In the genomic region with DNA sequence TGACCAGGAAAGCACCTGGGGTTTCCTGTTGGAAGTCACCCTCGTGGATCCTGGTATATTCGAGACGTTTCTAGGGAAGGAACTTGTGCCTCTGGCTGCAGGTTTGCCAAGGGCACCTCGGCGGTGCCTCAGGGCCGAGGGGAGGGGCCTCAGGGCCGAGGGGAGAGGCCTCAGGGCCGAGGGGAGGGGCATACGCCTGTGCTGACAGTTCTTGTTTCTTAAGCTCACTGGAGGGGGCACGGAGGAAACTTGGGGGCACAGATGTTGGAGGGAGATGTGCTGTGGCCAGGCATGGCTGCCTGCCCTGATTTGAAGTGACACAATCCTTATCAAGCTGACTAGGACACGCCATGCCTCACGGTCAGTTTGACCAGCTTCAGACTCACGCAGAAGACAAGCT, we compare ENCODE assay signal across 11 mouse cellular contexts. TPM values are rescaled to one million over a fixed set of nuclear protein-coding genes. Genes with fewer than 3 reads are reported as not detected.
DNase-seq lines count a peak whose midpoint lies in the region.
"Had no signal": no experiment of that assay in that cellular context is flagged by ENCODE, and none has a peak within 500 bp of the region (broad histone marks: within the 10 kb centered on the region; RNA-seq: fewer than 3 reads in every experiment).

No protein-coding gene starts in this region.

- no peaks in the 10 kb centered on the region; the same call in 1 of the 2 replicates for H3K27me3 ChIP-seq in splenic B cell, adult 2 months (ENCODE audit: control insufficient read depth, insufficient read depth, low read length, poor library complexity, severe bottlenecking)
- H3K27me3 ChIP-seq: neural tube, embryonic 12.5 days had no signal

- H3K36me3 ChIP-seq in splenic B cell, adult 2 months (ENCODE audit: control insufficient read depth, insufficient read depth, low read length, poor library complexity, severe bottlenecking) = no peaks in the 10 kb centered on the region
- H3K36me3 ChIP-seq: neural tube, embryonic 12.5 days had no signal

- DNase-seq in thymus, postnatal 0 days (ENCODE audit: low spot score) = peak; percentile 33
- DNase-seq in thymus, postnatal 10 days (ENCODE audit: low spot score in 2 of 2) = no peak
- DNase-seq in adrenal gland, postnatal 14 days = peak; percentile 73
- peak; percentile 16 for DNase-seq in induced T-regulatory cell, adult 2 months (ENCODE audit: low read depth)
- peak; percentile 18 for DNase-seq in splenic B cell, adult 2 months (ENCODE audit: low read depth, low spot score)
- no peak for DNase-seq in left cerebral cortex, adult 9 months (ENCODE audit: low spot score in 2 of 2)
- no peak for DNase-seq in testis, postnatal 14 days (ENCODE audit: low spot score)
- no peak for DNase-seq in cerebellum, adult 18-20 months
- DNase-seq: layer of hippocampus, postnatal 36 days; lung, postnatal 14 days had no signal

RNA-seq across cellular contexts. Expression of a gene that starts 36.9 kb away (rescaled TPM):
- polyA plus RNA-seq in thymus, postnatal 0 days (2015; fragmentation: Nextera tagmentation; extraction: Ambion mirVana) = 85.3 and 87.0 TPM in 2 replicates
- total RNA-seq in adrenal gland, postnatal 14 days (2021) = 45.4 and 50.2 TPM in 2 replicates

RNA-seq across cellular contexts. Expression of a gene that starts 41.7 kb away (rescaled TPM):
- 27.9 and 29.3 TPM in 2 replicates for polyA plus RNA-seq in thymus, postnatal 0 days (2015; fragmentation: Nextera tagmentation; extraction: Ambion mirVana)
- total RNA-seq in adrenal gland, postnatal 14 days (2021) = 33.1 and 37.4 TPM in 2 replicates

RNA-seq across cellular contexts. Expression of a gene that starts 43.3 kb away (rescaled TPM):
- polyA plus RNA-seq in thymus, postnatal 0 days (2015; fragmentation: Nextera tagmentation; extraction: Ambion mirVana) = 105 and 110 TPM in 2 replicates
- 57.2 and 61.8 TPM in 2 replicates for total RNA-seq in adrenal gland, postnatal 14 days (2021)

Comparison
In these comparisons a context has a peak if more than half of its experiments do, and no peak if none do; other contexts are left out.
1. DNase-seq: peak in thymus, postnatal 0 days (single experiment), adrenal gland, postnatal 14 days (single experiment), induced T-regulatory cell, adult 2 months (single experiment) and splenic B cell, adult 2 months (single experiment); none in thymus, postnatal 10 days (0 of 2), left cerebral cortex, adult 9 months (0 of 2), testis, postnatal 14 days (single experiment) and cerebellum, adult 18-20 months (0 of 2).